Mouse (Mus musculus): ENCODE data around the gene Lrrk1. TPM values are rescaled to one million over a fixed set of nuclear protein-coding genes. Genes with fewer than 3 reads are reported as not detected.
A peak's percentile ranks its signal among the peaks of the same experiment; 100 is the strongest.

Lrrk1 gene
- 1 to 10 TPM; 3.8 to 4.2 TPM for total RNA-seq (2021)

- DNase-seq (ENCODE audit: extremely low spot score in 1 of 2, low spot score in 2 of 2) = peak in 1 of 2 experiments; percentile 74
- intact Hi-C loops (cut with DNase I) = loop anchor here (2.0 kb wide), 1 partner anchor 77 kb away; no protein-coding TSS in a partner anchor
Observed at GRCm38 (mm10) chr7:66387813-66388521, at the start of gene Lrrk1. TSS of gene Lrrk1 (minus strand) at chr7:66388350.

GRCm38 (mm10) chr7:66434453-66434935 is 46.3 kb upstream of the Lrrk1 start:
- intact Hi-C loops (cut with DNase I) = no loop called here
- peak; percentile 59 to 66 for DNase-seq (ENCODE audit: extremely low spot score in 1 of 2, low spot score in 2 of 2)

DNA sequence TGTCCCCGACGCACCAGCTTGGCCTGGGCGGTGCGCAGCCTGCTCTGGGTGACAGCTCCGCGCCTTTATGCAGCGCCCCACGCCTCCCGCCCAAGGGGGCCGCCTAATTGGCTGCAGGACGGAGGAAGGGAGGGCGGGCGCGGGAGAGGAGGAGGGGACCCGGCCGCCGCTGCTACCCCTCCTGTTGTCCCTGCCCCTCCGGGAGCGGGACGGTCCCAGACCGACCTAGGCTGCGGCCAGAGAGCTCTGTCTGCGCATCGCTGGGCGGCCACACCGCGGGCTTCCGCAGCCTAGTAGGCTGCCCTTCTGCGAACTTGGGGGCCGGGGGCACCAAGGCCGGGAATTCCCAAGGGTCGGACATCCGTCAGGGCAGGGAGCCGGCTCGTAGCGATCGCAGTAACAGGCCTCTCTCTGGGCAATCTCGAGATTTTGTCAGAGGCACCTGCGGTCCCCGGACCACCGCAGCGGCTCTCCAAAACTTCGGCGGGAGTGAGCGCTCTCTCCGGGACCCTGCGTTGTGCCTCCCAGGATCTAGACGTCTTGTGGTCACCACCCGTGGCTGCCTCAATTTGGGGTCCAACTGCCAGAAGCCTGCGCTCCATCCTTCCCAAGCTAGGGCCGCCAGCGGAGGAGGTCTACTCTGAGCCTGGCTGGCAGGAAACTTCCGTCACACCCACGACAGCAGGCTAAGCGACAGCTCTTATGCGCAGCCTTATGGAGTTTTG is 39.4 kb upstream of the Lrrk1 start, which contains the start of gene Aldh1a3:
TSS of gene Aldh1a3 (minus strand) at position 81 of the 725 bp plus-strand sequence.
- intact Hi-C loops (cut with DNase I) = no loop called here
- DNase-seq (ENCODE audit: extremely low spot score in 1 of 2, low spot score in 2 of 2) = peak in 1 of 2 experiments; percentile 49

- intact Hi-C loops (cut with DNase I) = no loop called here
- no peak for DNase-seq (ENCODE audit: extremely low spot score in 1 of 2, low spot score in 2 of 2)
Observed at GRCm38 (mm10) chr7:66427053-66427436, 38.9 kb upstream of the Lrrk1 start.

- intact Hi-C loops (cut with DNase I) = no loop called here
Observed at GRCm38 (mm10) chr7:66421903-66422302, 33.8 kb upstream of the Lrrk1 start.

GRCm38 (mm10) chr7:66418981-66419380 is 30.8 kb upstream of the Lrrk1 start:
- intact Hi-C loops (cut with DNase I) = no loop called here
- peak in 1 of 2 experiments; percentile 28 for DNase-seq (ENCODE audit: extremely low spot score in 1 of 2, low spot score in 2 of 2)

More at GRCm38 (mm10) chr7:66421903-66422302, 33.8 kb upstream of the Lrrk1 start:
- no peak for DNase-seq (ENCODE audit: extremely low spot score in 1 of 2, low spot score in 2 of 2)

- intact Hi-C loops (cut with DNase I) = no loop called here
- no peak for DNase-seq (ENCODE audit: extremely low spot score in 1 of 2, low spot score in 2 of 2)
Observed at GRCm38 (mm10) chr7:66416829-66417228, 28.7 kb upstream of the Lrrk1 start.

- no peak for DNase-seq (ENCODE audit: extremely low spot score in 1 of 2, low spot score in 2 of 2)
- intact Hi-C loops (cut with DNase I) = loop anchor here (5.0 kb wide), 1 partner anchor 249 kb away; no protein-coding TSS in a partner anchor
Observed at GRCm38 (mm10) chr7:66413093-66413492, 24.9 kb upstream of the Lrrk1 start.

GRCm38 (mm10) chr7:66409433-66409832 is 21.3 kb upstream of the Lrrk1 start:
- peak in 1 of 2 experiments; percentile 61 for DNase-seq (ENCODE audit: extremely low spot score in 1 of 2, low spot score in 2 of 2)
- intact Hi-C loops (cut with DNase I) = no loop called here

DNA sequence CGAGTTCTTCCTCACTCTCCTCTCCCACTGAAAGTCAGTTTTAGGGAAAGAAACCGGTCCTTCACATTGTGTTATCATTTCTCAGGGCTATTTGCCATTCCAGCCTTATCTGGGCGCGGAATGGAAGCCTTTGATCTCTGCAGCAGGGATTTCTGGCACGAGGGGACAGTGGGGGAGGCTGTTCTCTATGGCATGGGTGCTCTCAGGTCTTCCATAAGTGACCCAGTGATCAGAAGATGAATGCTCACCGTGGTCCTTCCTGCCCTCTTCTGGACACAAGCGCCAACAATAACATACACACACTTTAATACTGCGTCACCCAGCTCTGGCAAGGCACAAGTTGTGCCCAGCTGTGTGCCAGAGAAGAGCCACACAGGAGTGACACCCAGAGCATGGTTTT is 18.8 kb upstream of the Lrrk1 start:
- DNase-seq (ENCODE audit: extremely low spot score in 1 of 2, low spot score in 2 of 2) = no peak
- intact Hi-C loops (cut with DNase I) = no loop called here

- DNase-seq (ENCODE audit: extremely low spot score in 1 of 2, low spot score in 2 of 2) = no peak
- intact Hi-C loops (cut with DNase I) = no loop called here
Observed at GRCm38 (mm10) chr7:66405951-66406721, 18.0 kb upstream of the Lrrk1 start.

DNA sequence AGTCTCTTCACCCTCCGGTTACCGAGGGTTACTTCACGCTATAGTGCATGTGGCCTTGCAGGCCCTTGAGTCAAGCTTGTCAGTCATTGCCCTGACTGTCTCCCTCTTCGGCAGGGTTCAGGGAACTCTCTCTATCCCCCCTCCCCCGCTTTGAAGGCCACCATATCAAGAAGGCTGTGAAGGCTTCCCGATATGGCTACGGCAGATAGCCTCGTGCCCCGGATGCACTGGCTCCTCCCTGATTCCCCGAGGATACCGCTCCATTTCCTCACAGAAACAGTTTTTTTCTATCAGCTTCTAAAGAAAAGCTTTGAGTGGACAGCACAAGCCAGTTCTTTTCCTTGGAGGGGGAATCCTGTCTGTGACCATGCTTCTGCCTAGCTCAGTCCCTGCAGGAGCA is 17.4 kb upstream of the Lrrk1 start:
- no peak for DNase-seq (ENCODE audit: extremely low spot score in 1 of 2, low spot score in 2 of 2)
- intact Hi-C loops (cut with DNase I) = no loop called here

DNA sequence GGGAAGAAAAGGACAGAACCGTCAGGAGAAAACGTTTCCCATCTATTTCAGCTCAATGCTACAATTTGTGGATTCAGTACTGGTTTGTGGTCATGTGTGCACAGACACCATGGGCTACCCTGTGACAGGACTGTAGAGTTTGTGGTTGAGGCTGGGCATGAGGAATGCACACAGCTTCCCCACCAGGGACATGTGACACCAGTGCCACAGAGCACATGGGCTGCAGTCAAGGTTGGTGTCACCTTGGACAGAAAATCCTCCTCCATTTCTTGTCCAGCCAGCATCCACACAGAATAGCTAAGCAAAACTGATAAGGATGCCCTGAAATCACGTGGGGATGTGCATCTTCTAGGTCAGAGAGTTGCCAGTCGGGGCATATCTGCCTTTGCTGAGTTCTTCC is 16.7 kb upstream of the Lrrk1 start:
- no peak for DNase-seq (ENCODE audit: extremely low spot score in 1 of 2, low spot score in 2 of 2)
- intact Hi-C loops (cut with DNase I) = no loop called here

DNA sequence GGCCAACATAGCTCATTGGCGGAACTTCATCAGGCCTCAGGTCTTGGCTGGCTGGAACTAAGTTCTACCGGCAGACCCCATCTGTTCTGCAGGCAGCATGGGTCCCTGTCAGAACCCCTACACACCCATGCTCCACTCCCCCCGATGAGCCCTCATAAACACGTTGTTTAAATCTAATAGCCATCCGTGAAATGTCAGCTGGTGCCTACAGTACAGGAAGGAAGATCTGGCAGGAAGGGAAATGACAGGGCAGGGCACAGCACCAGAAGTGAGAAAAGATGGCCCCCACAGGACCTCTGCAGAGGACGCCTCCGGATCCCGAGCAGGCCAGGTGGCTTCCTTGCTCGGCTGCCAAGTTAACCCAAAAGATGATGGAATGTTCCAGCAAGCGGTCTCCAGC is 16.0 kb upstream of the Lrrk1 start:
- intact Hi-C loops (cut with DNase I) = no loop called here
- no peak for DNase-seq (ENCODE audit: extremely low spot score in 1 of 2, low spot score in 2 of 2)

DNA sequence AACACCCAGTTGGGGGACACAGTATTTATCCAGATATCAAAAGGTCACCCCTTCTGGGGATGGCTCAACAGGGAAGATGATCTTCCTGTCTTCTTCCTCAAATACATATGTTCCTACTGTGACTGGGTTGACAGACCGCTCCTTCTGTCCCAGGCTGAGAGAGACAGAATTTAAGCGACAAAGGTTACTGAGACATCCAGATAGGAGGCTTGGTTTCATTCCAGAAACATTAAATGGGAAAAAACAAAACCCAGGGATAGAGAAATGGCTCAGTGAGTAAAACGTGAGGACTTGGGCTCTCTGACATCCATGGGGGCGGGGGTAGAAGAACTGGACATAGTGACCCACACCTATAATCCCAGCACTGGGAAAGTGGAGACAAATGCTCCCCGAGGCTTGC is 14.7 kb upstream of the Lrrk1 start:
- intact Hi-C loops (cut with DNase I) = no loop called here
- DNase-seq (ENCODE audit: extremely low spot score in 1 of 2, low spot score in 2 of 2) = no peak

- no peak for DNase-seq (ENCODE audit: extremely low spot score in 1 of 2, low spot score in 2 of 2)
- intact Hi-C loops (cut with DNase I) = no loop called here
Observed at GRCm38 (mm10) chr7:66401605-66402004, 13.5 kb upstream of the Lrrk1 start.

- no peak for DNase-seq (ENCODE audit: extremely low spot score in 1 of 2, low spot score in 2 of 2)
- intact Hi-C loops (cut with DNase I) = no loop called here
Observed at GRCm38 (mm10) chr7:66397288-66397687, 9.1 kb upstream of the Lrrk1 start.

- intact Hi-C loops (cut with DNase I) = loop anchor here (2.0 kb wide), 1 partner anchor 78 kb away; no protein-coding TSS in a partner anchor
- peak; percentile 60 to 73 for DNase-seq (ENCODE audit: extremely low spot score in 1 of 2, low spot score in 2 of 2)
Observed at GRCm38 (mm10) chr7:66388621-66389532, 727 bp upstream of the Lrrk1 start.

Measured in left cerebral cortex, postnatal 10 days (tissue).